Mouse (Mus musculus): Measurements from ENCODE around the gene Slc7a8. TPM values are rescaled to one million over a fixed set of nuclear protein-coding genes. Genes with fewer than 3 reads are reported as not detected.

Gene Slc7a8
- polyA plus RNA-seq, 1 experiment from 2014 or later, result 2.8 TPM

DNA sequence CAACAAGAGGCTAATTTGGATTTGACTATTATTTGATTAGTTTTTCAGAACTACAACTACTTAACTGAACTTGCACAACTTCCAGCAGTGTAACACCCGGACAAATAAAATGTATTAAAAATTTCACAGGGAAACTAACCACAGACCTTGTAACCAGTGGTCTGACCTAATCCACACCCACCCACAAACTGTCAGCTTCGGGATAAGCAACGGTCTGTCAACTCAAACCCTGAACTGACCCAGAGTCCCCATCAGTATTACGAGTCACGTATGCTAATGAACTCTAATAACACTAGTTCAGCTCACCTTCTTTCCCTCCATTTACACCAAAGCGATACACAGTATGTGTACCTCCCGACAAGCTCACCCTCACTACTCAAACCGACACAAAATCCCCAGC lies 96.3 kb downstream of the Slc7a8 start:
- Histone ChIP-seq H3K9ac (peak overlapping the region; percentile 88), H3K36me3 (peaks cover 57% of the 10 kb centered on the region), H3K4me1 (peaks cover 49% of the 10 kb centered on the region), H3K27ac (peak overlapping the region; percentile 99), H3K4me2 (peak overlapping the region; percentile 82), H3K4me3 (peak overlapping the region; percentile 81), H3K9me3 (replicated peaks) (no peaks in the 10 kb centered on the region), H3K27me3 (replicated peaks) (no peaks in the 10 kb centered on the region)
- 7% methylated on average over 8 of the region's 8 CpGs for WGBS (ENCODE audit: insufficient replicate concordance)
- peak; percentile 6 for ATAC-seq

DNA sequence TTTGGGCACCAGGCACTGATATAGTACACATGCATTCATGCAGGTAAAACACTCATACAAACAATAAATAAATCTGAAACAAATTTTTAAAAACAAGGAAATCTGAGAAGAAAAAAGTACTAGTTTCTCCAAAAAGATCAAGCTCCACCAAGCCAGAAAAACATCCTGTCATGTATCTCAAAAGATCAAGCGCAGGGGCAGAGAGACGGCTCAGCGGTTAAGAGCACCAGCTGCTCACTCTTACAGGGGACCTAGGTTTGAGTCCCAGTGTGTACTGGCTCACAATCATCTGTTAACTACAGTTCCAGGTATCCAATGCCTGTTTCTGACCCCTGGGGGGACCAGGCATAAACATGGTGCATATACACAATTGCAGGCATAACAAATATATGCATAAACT lies 99.3 kb downstream of the Slc7a8 start:
- no peak for ATAC-seq
- no peak overlapping the region for H3K4me3 ChIP-seq
- H3K9me3 ChIP-seq (replicated peaks), result no peaks in the 10 kb centered on the region
- no peak overlapping the region for H3K9ac ChIP-seq
- H3K4me2 ChIP-seq, result no peak overlapping the region
- 84% methylated on average over 3 of the region's 3 CpGs for WGBS (ENCODE audit: insufficient replicate concordance)
- H3K27me3 ChIP-seq (replicated peaks), result no peaks in the 10 kb centered on the region
- H3K36me3 ChIP-seq, result peaks cover 62% of the 10 kb centered on the region
- no peak overlapping the region for H3K27ac ChIP-seq
- H3K4me1 ChIP-seq, result peaks cover 33% of the 10 kb centered on the region

DNA sequence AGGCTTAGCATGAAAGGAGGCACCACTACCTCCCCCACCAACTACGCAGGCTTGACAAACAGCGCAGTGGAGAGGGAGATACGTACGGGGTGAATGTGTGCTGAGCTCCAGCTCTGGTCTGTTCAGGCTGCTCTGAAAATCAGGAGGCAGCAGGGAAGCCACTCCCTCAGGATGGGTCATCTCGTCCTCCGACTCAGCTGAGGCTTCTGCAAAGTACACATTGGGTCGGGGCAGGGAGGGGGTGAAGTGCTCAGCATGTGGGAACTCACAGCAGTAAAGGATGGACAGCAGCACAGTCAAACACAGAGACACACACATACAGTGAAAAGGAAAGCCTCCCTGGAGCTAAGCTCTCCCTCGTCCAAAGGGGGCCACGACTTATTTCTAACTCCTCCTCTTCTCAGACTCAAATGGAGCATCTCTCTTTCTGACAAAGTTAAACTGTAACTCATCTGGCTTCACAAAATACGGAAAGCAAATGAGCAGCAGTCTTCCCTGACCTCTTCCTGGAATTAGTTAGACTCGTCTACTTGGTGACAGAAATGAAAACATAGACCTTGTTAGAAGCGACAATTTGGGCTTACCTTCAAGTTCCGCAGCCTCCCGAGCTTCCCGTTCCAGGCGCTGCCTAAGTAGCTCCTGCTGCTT lies 103.0 kb downstream of the Slc7a8 start:
- Histone ChIP-seq H3K4me3 (no peak overlapping the region), H3K4me1 (peaks cover 21% of the 10 kb centered on the region), H3K36me3 (peaks cover 92% of the 10 kb centered on the region), H3K9ac (no peak overlapping the region), H3K9me3 (replicated peaks) (no peaks in the 10 kb centered on the region), H3K27me3 (replicated peaks) (no peaks in the 10 kb centered on the region), H3K27ac (no peak overlapping the region), H3K4me2 (no peak overlapping the region)
- ATAC-seq, result peak; percentile 65; the same call in 1 of the 2 replicates
- WGBS (ENCODE audit: insufficient replicate concordance), result 86% methylated on average over 16 of the region's 16 CpGs

DNA sequence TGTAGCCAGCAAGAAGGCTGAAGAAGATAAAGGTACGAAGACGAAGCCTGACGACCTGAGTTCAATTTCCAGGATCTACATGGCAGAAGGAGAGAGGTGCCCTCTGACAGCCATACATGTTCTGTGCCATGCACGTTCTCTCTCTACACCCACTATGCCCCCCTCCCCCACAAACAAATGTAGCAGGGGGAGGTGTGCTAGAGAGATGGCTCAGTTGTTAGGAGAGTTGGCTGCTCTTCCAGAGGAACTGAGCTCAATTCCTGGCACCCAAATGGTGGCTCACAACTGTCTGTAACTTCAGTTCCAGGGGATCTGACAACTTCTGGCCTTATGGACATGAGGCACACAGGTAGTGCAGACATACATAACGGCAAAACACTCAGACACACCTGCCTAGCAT lies 105.5 kb downstream of the Slc7a8 start:
- no peak overlapping the region for H3K4me3 ChIP-seq
- no peak for ATAC-seq
- H3K36me3 ChIP-seq, result peaks cover 91% of the 10 kb centered on the region
- H3K27ac ChIP-seq, result no peak overlapping the region
- no peaks in the 10 kb centered on the region for H3K4me1 ChIP-seq
- WGBS (ENCODE audit: insufficient replicate concordance), result 83% methylated on average over 5 of the region's 5 CpGs
- no peak overlapping the region for H3K9ac ChIP-seq
- no peak overlapping the region for H3K4me2 ChIP-seq
- H3K27me3 ChIP-seq (replicated peaks), result no peaks in the 10 kb centered on the region
- H3K9me3 ChIP-seq (replicated peaks), result no peaks in the 10 kb centered on the region

DNA sequence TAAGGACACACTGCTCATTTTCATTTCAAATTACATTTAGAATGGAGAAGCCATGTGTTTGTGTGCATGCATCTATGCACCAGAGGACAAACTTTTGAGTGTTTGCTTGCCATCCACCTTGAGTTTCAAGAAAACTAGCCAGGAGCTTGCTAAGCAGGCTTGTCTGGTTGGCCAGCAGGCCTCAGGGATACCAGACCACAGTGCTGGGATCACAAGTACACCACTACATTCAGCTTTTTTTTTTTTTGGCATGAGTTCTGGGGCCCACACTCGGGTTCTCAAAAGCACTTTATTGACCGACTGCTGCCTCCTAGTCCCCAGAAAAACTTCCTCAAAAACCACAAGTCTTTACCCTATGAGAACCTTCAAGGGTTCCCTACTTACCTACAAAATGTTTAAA lies 107.4 kb downstream of the Slc7a8 start:
- no peaks in the 10 kb centered on the region for H3K4me1 ChIP-seq
- no peak overlapping the region for H3K27ac ChIP-seq
- no peaks in the 10 kb centered on the region for H3K9me3 ChIP-seq (replicated peaks)
- no peaks in the 10 kb centered on the region for H3K27me3 ChIP-seq (replicated peaks)
- WGBS (ENCODE audit: insufficient replicate concordance), result 58% methylated on average over 2 of the region's 2 CpGs
- no peak overlapping the region for H3K9ac ChIP-seq
- peaks cover 88% of the 10 kb centered on the region for H3K36me3 ChIP-seq
- ATAC-seq, result no peak
- no peak overlapping the region for H3K4me3 ChIP-seq
- no peak overlapping the region for H3K4me2 ChIP-seq

Other genes with a start within 250 kb of the Slc7a8 start
- 49.3 and 52.0 TPM in 2 replicates for gene Haus4, start 227.3 kb downstream of the Slc7a8 start, polyA plus RNA-seq (2016; fragmentation: Nextera tagmentation; extraction: Ambion mirVana)
- 10.4 and 12.7 TPM in 2 replicates for gene Ajuba, start 204.4 kb downstream of the Slc7a8 start, polyA plus RNA-seq (2016; fragmentation: Nextera tagmentation; extraction: Ambion mirVana)
- 3.7 and 4.1 TPM in 2 replicates for gene 4931414P19Rik, start 176.0 kb downstream of the Slc7a8 start, polyA plus RNA-seq (2016; fragmentation: Nextera tagmentation; extraction: Ambion mirVana)
- 281 and 292 TPM in 2 replicates for gene Psmb5, start 163.9 kb downstream of the Slc7a8 start, polyA plus RNA-seq (2016; fragmentation: Nextera tagmentation; extraction: Ambion mirVana)
- not detected in 2 replicates for gene Psmb11, start 160.5 kb downstream of the Slc7a8 start, polyA plus RNA-seq (2016; fragmentation: Nextera tagmentation; extraction: Ambion mirVana)
- gene Gm17606, start 141.0 kb downstream of the Slc7a8 start, polyA plus RNA-seq (2016; fragmentation: Nextera tagmentation; extraction: Ambion mirVana), result not detected in 2 replicates
- 0.61 and 1.0 TPM in 2 replicates for gene Cdh24, start 140.6 kb downstream of the Slc7a8 start, polyA plus RNA-seq (2016; fragmentation: Nextera tagmentation; extraction: Ambion mirVana)
- 51.6 and 53.9 TPM in 2 replicates for gene 1700123O20Rik, start 95.7 kb downstream of the Slc7a8 start, polyA plus RNA-seq (2016; fragmentation: Nextera tagmentation; extraction: Ambion mirVana)
- 74.1 and 76.0 TPM in 2 replicates for gene Acin1, start 95.0 kb downstream of the Slc7a8 start, polyA plus RNA-seq (2016; fragmentation: Nextera tagmentation; extraction: Ambion mirVana)
- 0.05 TPM in 1 of 2 replicates, not detected in the other for gene Gm29776, start 83.1 kb downstream of the Slc7a8 start, polyA plus RNA-seq (2016; fragmentation: Nextera tagmentation; extraction: Ambion mirVana)
- 3.3 and 3.7 TPM in 2 replicates for gene Cebpe, start 69.8 kb downstream of the Slc7a8 start, polyA plus RNA-seq (2016; fragmentation: Nextera tagmentation; extraction: Ambion mirVana)
- gene Rnf212b, start 32.2 kb upstream of the Slc7a8 start, polyA plus RNA-seq (2016; fragmentation: Nextera tagmentation; extraction: Ambion mirVana), result not detected in 2 replicates
- 4.0 and 4.1 TPM in 2 replicates for gene Homez, start 89.0 kb upstream of the Slc7a8 start, polyA plus RNA-seq (2016; fragmentation: Nextera tagmentation; extraction: Ambion mirVana)
- gene Ppp1r3e, start 95.6 kb upstream of the Slc7a8 start, polyA plus RNA-seq (2016; fragmentation: Nextera tagmentation; extraction: Ambion mirVana), result 0.80 and 0.83 TPM in 2 replicates
- 0.83 and 1.2 TPM in 2 replicates for gene Bcl2l2, start 101.4 kb upstream of the Slc7a8 start, polyA plus RNA-seq (2016; fragmentation: Nextera tagmentation; extraction: Ambion mirVana)
- 0.14 TPM in 1 of 2 replicates, not detected in the other for gene Gm20521, start 101.5 kb upstream of the Slc7a8 start, polyA plus RNA-seq (2016; fragmentation: Nextera tagmentation; extraction: Ambion mirVana)
- 97.0 and 97.9 TPM in 2 replicates for gene Pabpn1, start 110.6 kb upstream of the Slc7a8 start, polyA plus RNA-seq (2016; fragmentation: Nextera tagmentation; extraction: Ambion mirVana)
- 5.9 and 6.0 TPM in 2 replicates for gene Slc22a17, start 131.2 kb upstream of the Slc7a8 start, polyA plus RNA-seq (2016; fragmentation: Nextera tagmentation; extraction: Ambion mirVana)
- gene Efs, start 144.2 kb upstream of the Slc7a8 start, polyA plus RNA-seq (2016; fragmentation: Nextera tagmentation; extraction: Ambion mirVana), result 1.5 and 2.0 TPM in 2 replicates
- not detected in 2 replicates for gene Il25, start 150.7 kb upstream of the Slc7a8 start, polyA plus RNA-seq (2016; fragmentation: Nextera tagmentation; extraction: Ambion mirVana)
- not detected in 2 replicates for gene Cmtm5, start 154.3 kb upstream of the Slc7a8 start, polyA plus RNA-seq (2016; fragmentation: Nextera tagmentation; extraction: Ambion mirVana)
- gene Myh6, start 185.0 kb upstream of the Slc7a8 start, polyA plus RNA-seq (2016; fragmentation: Nextera tagmentation; extraction: Ambion mirVana), result 0.77 and 1.2 TPM in 2 replicates
- not detected in 2 replicates for gene Gm17428, start 195.0 kb upstream of the Slc7a8 start, polyA plus RNA-seq (2016; fragmentation: Nextera tagmentation; extraction: Ambion mirVana)
- gene Myh7, start 212.7 kb upstream of the Slc7a8 start, polyA plus RNA-seq (2016; fragmentation: Nextera tagmentation; extraction: Ambion mirVana), result 0.82 and 2.4 TPM in 2 replicates
- gene Ngdn, start 233.5 kb upstream of the Slc7a8 start, polyA plus RNA-seq (2016; fragmentation: Nextera tagmentation; extraction: Ambion mirVana), result 55.6 and 57.5 TPM in 2 replicates

Data from liver, embryonic 12.5 days (tissue).